Mouse (Mus musculus) gastrocnemius, adult 2 months (tissue): ENCODE data around the gene Ndrg3. TPM values are rescaled to one million over a fixed set of nuclear protein-coding genes. Genes with fewer than 3 reads are reported as not detected.
"Not testable (repeated sequence)": the region's sequence is repeated elsewhere in the genome, so short reads cannot be mapped to it uniquely, and the experiment has no call there.

ENCODE experiments used
- DNase-seq: peaks from one replicate; pipeline ENCODE4 v3.0.0; 2022
- H3K27ac ChIP-seq: fragments of 200-600 bp; 2 replicates; pipeline ENCODE4 v1.8.1; 2022; ENCODE audit warnings: mild to moderate bottlenecking
- H3K4me3 ChIP-seq: fragments of 200-600 bp; 2 replicates; pipeline ENCODE4 v1.8.1; 2022; ENCODE audit warnings: mild to moderate bottlenecking, moderate library complexity
- CTCF ChIP-seq: fragments of 200-600 bp; IDR thresholded peaks from 2 replicates; pipeline ENCODE4 v1.8.1; 2022; ENCODE audit warnings: antibody characterized with exemption, mild to moderate bottlenecking, moderate library complexity
- intact Hi-C: fragments of 180-260 bp; cut with DNase I; formaldehyde crosslinking; loops from one replicate; pipeline ENCODE4 v1.15.1; 2025
- total RNA-seq, 2 experiments: library from RNA; stranded (reverse); gene quantifications; 2 replicates each; pipeline ENCODE4 v1.2.3; 2021

The Ndrg3 gene
- total RNA-seq, 2 experiments from 2014 or later = 31.9 to 33.4 TPM

DNA sequence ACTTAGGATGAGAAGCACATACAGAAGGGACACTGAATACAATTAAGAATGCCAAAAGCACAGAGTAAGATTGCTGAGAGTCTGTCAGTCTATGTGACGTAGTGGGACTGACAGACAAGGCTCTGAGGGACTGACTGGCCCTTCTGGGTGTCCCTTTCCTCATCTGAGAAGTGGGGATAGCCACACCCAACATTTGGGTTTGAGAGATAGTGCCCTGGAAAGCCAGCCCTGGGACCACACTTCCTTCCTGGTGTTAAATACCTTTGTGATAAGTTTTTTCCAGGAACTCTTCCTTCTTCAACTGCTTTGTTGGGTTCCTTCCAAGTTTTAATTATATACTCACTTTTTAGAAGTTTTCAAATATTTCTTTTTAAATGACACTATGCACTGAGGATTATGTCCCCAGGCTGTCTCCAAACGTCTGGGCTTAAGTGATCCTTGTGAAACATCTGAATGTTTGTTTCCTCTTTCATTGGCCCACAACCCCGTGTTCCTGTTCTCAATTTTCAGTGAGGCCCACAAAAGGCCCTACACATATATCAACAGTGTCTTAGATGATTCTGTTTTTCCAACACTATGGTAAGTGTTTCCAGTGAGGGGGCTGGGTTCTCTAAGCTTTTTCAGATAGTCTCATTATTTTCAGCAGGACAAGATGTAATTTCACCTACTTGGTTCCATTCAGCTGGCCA, 67.5 kb downstream of the Ndrg3 start:
- Histone ChIP-seq H3K4me3 (no peak overlapping the region), H3K27ac (no peak overlapping the region)
- intact Hi-C loops = no loop called here
- no peak for DNase-seq
- TF ChIP-seq CTCF = no peak

DNA sequence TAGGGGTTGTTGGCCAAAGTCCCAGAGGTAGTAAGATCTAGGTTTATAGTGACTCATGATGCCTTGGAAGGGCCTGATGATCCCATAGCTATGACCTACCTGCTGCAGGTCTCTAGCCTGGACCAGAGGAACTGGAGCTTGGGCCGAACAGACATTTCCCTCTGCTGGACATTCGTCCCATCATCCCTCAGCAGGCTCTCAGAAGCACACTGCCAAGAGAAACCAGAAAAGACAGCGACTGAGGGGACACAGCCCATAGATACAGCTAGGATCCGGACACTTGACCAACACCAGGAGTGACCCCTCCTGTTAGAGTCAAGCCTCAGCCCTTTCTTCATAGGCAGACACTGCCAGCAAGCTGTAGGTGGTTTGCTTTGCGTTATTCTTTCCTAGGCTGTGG, 68.8 kb downstream of the Ndrg3 start:
- DNase-seq = no peak
- intact Hi-C loops = no loop called here
- no peak for TF ChIP-seq CTCF
- H3K27ac ChIP-seq = no peak overlapping the region
- no peak overlapping the region for H3K4me3 ChIP-seq

DNA sequence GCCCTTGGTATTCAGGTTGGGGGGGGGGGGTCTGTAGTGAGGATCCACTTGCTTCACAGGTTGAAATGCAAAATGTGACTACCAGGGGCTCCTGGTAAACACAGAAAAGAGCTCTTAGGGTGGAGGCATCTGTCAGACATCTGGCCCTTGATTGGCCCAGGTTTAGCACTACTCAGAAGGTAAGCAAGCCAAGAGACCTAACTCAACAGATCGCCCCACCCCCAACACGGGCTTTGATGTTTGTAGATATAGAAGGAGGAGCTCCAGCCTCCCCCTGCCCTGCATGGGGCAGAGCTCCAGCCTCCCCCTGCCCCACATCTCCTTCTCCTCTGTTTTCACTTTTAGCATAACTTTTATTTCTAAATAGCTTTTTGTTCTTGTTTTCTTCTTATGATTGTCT, 72.1 kb downstream of the Ndrg3 start:
- intact Hi-C loops = no loop called here
- DNase-seq = no peak

DNA sequence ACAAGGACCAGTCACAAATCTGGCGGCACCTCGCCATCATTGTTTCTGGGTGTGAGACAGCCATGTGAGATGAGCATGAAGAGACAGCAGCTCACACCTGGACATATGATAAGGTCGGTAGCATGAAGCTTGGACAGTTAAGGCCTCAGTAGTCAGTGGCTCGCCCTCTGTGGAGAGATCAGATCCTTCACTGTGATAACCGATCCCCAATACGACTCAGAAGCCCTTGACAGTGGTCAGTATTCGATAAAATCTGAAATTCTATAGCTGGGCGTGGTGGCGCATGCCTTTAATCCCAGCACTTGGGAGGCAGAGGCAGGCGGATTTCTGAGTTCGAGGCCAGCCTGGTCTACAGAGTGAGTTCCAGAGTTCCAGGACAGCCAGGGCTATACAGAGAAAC, 72.7 kb downstream of the Ndrg3 start:
- intact Hi-C loops, H3K27ac ChIP-seq, DNase-seq, H3K4me3 ChIP-seq: not testable (repeated sequence)

More for the DNA sequence above, 72.1 kb downstream of the Ndrg3 start:
- Histone ChIP-seq H3K27ac (no peak overlapping the region), H3K4me3 (no peak overlapping the region)
- no peak for TF ChIP-seq CTCF

DNA sequence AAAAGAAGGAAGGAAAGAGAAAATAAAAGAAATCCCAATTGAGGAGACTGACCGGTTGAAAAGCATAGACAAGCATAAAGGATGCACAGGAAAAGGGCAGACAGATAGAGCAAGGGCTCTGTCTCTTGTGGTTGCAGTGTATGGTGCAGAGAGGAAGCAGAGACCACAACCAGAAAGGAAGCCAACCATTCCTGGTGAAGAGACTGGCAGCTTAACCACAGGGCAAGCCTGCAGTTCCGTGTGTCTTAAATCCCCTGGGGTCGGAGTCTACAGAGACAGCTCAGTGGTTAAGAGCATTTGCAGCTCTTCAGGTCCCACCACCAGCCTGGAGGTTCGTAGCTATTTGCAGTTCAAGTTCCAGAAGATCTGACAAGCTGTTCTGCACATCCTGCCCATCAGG, 73.3 kb downstream of the Ndrg3 start:
- H3K4me3 ChIP-seq = no peak overlapping the region
- TF ChIP-seq CTCF = no peak
- no peak for DNase-seq
- intact Hi-C loops = no loop called here
- H3K27ac ChIP-seq = no peak overlapping the region

DNA sequence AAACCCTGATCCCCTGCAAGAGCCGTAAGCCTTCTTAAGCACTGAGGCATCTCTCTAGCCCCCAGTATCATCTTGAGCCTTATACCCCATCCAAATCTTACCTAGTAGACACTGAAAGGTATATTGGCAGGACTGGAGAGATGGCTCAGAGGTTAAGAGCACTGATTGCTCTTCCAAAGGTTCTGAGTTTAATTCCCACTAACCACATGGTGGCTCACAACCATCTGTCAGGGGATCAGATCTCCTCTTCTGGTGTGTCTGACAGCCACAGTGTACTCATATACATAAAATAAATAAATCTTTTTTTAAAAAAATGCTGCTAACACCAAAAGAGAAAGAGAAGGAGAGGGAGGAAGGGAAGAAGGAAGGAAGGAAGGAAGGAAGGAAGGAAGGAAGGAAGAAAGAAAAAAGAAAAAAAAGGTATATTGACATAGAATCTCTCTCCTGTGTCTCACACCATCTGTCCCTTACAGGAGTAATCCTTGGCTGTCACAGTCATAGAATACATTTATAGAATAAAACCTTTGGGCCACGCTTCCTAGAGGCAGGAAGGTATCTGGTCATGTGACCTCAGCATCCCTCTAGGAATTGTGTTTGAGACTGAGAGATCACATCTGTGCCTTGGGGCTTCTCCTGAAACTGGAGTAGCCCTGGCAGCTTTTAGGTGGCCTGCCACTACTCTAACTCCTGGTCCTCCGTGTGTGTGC, 75.3 kb downstream of the Ndrg3 start:
- no peak overlapping the region for H3K4me3 ChIP-seq
- DNase-seq = no peak
- no peak for TF ChIP-seq CTCF
- H3K27ac ChIP-seq = no peak overlapping the region
- intact Hi-C loops = no loop called here

DNA sequence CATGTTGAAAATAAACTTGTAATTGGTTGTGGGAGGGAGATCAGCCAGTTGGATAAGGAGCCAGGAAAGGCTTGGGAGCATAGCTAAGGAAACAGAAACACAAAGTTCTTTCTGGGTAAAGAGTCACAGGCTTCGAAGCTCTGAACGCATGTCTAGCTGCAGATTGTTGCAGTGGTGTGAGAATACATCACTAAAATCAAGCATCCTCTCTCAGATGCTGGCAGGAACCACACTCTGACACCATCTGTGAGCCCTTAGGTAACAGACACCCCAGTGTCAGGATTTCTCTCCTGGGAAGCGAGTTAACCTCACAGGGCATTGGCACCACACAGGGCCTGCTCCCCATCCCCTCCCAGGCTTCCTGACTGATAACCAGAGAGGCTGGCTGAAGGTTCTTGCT, 76.3 kb downstream of the Ndrg3 start:
- intact Hi-C loops = no loop called here

DNA sequence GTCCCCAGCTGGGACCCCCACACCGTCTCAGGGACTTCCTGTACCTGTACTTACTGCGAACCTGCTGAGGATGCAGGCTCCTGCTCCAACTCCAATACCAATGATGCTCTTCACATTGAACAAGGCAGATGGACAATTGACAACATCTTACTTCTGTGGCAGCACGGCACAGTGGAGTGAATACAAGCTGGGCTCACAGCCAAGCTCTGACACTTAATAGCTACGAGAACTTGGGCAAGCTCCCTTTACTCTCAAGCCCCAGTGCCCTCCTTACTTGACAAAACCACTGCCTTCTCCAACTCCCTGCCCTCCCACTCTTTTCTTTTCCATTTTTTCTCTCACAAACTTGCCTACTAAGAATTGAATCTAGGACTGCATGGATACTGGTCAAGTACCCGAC, 78.7 kb downstream of the Ndrg3 start:
- no peak overlapping the region for H3K4me3 ChIP-seq
- peak; percentile 35 for DNase-seq
- intact Hi-C loops = loop anchor here (1.0 kb wide), 1 partner anchor 34 kb away; no protein-coding TSS in a partner anchor
- no peak overlapping the region for H3K27ac ChIP-seq
- TF ChIP-seq CTCF = no peak

More for the DNA sequence above, 76.3 kb downstream of the Ndrg3 start:
- Histone ChIP-seq H3K27ac (no peak overlapping the region), H3K4me3 (no peak overlapping the region)
- TF ChIP-seq CTCF = no peak
- DNase-seq = no peak

DNA sequence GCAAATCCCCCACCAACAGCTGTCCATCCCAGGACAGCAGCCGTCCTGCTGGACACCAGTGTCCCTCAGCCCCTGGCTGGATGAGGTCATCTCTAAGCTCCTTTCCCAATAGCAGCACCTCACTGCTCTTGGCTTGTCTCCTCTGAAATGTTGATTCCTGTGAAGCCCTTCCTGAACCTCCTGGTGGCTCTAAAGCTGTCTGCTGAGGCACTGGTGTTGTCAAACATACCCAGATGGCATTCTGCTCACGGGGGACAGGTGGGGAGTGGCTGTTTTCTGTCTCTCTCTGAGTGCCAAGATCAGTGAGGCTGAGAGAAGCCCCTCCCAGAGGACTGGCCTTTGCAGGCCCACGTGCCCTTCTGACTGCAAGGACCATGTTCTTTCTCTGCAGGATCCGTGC, 85.9 kb downstream of the Ndrg3 start:
- not testable (repeated sequence) for H3K27ac ChIP-seq, DNase-seq, H3K4me3 ChIP-seq
- intact Hi-C loops = loop anchor here (1.0 to 10.0 kb wide), 2 partner anchors 90 to 189 kb away; no protein-coding TSS in a partner anchor

DNA sequence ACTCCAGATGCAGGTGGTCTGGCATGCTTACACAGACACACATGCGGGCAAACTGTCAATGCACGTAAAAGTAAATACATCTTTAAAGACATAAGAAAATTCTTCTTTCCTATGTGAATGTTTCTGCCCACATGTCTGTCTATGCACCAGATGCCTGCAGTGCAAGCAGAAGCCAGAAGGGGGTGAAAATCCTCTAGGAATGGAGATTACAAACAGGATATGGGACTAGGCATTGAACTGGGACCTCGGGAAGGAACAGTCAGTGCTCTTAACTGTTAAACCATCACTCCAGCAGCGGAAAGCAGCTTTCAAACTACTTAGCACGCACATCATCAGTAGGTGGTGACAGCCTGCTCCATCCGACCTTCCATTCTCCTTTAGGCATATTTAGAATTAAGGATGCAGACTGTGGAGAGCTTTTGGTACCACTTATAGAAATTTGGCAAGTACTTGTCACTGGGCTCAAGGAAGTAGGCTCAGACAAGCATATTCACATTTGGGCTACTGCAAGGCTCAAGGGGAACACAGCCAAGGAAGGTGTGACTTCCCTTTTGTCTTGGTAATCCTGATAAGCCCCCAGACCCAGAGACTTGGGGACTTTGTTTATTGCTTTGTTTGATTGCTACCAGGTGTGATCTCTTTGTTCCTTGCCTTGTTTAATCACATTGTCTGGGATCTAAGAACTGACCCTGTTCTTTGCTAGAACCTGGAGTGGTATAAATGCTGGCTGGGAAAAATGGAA, 86.7 kb downstream of the Ndrg3 start:
- no peak overlapping the region for H3K27ac ChIP-seq
- no peak overlapping the region for H3K4me3 ChIP-seq
- peak; percentile 80 for TF ChIP-seq CTCF
- intact Hi-C loops = loop anchor here (1.0 to 10.0 kb wide), 2 partner anchors 91 to 190 kb away; no protein-coding TSS in a partner anchor
- peak; percentile 68 for DNase-seq

DNA sequence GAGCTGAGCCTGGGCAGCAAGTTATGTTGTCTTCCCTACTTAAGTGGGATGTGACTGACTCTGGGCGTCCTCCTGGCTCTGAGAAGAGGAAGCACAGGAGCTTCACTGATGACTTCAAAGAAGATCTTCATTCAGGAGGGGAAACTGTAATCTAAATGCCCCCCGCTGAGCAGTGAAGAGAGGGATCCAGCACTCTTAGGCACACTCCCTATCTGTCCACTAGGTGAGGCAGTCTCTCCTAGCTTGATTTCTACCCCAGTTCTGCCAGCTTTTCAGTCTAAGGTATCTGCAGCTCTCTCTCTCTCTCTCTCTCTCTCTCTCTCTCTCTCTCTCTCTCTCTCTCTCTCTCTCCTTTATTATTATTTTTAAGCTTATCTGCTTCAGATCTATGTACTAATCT, 88.5 kb downstream of the Ndrg3 start:
- no peak overlapping the region for H3K27ac ChIP-seq
- no peak for DNase-seq
- TF ChIP-seq CTCF = peak; percentile 24
- H3K4me3 ChIP-seq = no peak overlapping the region
- intact Hi-C loops = loop anchor here (10.0 kb wide), 1 partner anchor 191 kb away; no protein-coding TSS in a partner anchor

DNA sequence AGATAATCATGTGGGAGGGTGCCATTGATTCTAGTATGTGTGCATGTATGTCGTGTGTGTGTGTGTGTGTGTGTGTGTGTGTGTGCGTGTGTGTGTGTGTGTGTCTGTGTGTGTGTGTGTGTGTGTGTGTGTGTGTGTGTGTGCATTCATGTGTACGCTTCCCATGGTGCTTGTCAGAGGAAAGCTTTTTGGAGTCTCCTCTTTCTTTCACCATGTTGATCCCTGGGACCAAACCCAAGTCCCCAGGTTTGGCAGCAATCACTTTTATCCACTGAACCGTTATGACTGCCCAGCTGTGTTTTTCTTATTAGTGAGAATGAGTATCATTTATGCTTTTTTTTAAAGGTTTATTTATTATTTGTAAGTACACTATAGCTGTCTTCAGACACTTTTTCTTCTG, 89.4 kb downstream of the Ndrg3 start:
- DNase-seq, H3K27ac ChIP-seq, H3K4me3 ChIP-seq: not testable (repeated sequence)
- intact Hi-C loops = loop anchor here (10.0 kb wide), 1 partner anchor 192 kb away; no protein-coding TSS in a partner anchor

DNA sequence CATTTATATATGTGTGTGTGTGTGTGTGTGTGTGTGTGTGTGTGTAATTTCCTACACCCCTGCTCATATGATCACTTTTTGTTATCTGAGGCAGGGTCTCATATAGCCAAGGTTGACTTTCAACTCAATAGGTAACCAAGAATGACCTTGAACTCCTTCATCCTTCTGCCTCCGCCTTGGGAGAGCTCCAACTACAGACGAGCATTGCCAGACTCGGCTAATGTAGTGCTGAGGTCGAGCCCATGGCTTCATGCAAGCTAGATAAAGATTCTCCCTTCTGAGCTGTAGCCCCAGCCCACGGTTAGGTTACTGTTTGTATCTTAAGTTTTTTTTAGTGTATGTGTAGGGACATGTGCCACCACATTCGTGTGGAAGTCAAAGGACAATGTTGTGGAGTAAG, 90.0 kb downstream of the Ndrg3 start:
- intact Hi-C loops = loop anchor here (10.0 kb wide), 1 partner anchor 193 kb away; no protein-coding TSS in a partner anchor
- no peak overlapping the region for H3K4me3 ChIP-seq
- no peak for TF ChIP-seq CTCF
- no peak for DNase-seq
- no peak overlapping the region for H3K27ac ChIP-seq
